Mouse (Mus musculus) CD8-positive naive resting alpha-beta T cell, adult 2 months (primary cell): ENCODE data around the gene Ankra2.

Experiments used
- DNase-seq, 2 experiments: peaks; one replicate each; pipeline ENCODE4 v3.0.0; 2022; ENCODE audit warnings: low read depth in 2 of 2, low spot score in 2 of 2

Gene Ankra2

DNA sequence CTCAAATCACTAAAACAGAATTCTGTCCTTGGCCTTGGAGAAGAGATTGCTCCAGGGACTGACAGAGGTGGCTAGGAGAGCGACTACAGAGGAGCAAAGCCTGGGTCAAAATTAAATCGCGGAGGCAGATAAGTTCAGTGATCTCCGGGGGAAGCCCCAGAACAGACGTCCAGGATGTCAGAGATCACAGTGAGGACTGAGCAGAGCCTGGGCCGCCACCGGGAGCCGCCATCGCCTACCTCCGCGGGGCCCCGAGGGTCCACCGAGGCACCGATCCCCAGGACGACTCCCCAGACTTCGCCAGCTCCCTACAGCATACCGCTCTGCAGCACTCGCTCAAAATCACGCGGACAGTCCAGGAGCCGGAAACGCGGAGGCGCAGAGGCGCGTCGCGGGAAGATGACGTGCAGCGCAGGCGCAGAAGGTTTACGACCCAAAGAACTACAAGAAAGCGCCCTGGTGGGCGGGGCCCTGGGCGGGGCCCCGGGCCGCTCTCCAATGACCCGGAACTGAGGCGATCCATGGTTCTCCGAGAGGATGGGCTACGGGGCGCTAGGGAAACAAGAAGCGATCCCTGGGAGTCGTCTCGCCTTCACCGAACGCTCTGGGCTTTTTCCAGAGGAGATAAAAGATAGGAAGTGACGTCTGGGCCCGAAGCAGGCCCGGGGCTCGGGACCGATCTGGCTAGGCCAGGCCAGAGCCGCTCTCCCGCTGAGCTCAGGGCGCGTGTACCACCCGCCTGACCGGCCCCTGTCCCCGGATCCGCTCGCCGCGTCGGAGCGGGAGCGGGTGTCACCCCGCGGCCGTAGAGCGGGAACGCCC is at the start of gene Ankra2, which contains the start of gene Utp15:
TSS of gene Ankra2 (plus strand) at position 439 of the 822 bp plus-strand sequence.
TSS of gene Utp15 (minus strand) at position 406 of the 822 bp plus-strand sequence.
- DNase-seq = peak; percentile 95 to 96

GRCm38 (mm10) chr13:98222848-98223247 is 40.0 kb upstream of the Ankra2 start:
- no peak for DNase-seq

- DNase-seq = no peak
These were observed 36.6 kb upstream of the Ankra2 start for GRCm38 (mm10) chr13:98226225-98226624.

DNA sequence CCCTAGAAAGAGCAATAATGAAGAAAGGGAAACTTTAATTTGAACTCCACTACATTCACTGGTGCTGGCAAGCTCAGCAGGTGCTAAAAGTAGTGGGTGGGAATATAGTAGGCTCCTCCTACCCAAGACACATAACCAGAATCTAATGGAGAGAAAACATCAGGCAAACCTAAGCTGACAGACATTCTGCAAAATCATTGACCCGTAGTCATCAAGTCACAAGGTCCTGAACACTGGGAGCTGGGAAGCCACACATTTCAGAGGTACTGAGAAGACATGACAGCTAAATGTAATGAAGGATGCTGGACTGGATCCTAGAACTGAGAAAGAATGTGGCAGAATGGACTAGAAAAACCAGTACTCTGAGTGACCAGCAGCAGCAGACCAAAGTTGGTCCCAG is 32.4 kb upstream of the Ankra2 start:
- DNase-seq = no peak

GRCm38 (mm10) chr13:98235451-98235850 is 27.4 kb upstream of the Ankra2 start:
- DNase-seq = no peak

GRCm38 (mm10) chr13:98239978-98240641 is 22.8 kb upstream of the Ankra2 start:
- DNase-seq = peak; percentile 9 to 38

DNA sequence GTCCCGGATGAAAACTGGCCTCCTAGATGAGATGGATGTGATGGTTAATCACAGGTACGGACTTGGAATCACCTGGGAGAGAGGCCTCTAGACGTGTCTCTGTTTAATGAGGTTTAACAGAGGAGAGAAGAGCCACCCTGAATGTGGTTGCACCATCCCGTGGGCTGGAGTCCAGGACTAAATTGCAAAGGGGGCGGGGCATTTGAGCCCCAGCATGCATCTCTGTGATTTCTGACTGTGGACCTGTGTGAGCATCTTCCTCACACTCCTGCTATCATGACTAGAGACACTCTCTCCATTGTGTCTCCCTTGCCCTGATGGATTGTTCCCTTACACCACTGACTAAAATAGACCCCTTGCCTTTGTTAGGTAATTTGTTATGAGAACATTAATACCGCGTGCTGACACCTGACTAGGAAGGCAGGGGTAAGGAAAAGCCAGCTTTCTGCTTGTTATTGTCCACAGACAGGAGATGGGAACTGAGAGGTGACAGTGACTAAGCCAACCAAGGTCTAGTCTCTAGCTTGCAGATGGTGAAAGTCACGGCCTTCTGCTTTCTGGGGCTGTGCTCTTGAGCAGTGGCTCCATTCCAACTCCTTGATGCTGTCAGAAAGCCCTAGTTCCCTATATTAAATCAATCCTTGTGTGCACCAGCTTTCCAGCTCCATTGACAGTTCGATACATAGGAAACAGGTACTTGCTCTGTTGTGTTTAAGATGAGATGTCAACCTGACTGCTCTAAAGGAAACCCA is 21.2 kb upstream of the Ankra2 start:
- DNase-seq = no peak

DNA sequence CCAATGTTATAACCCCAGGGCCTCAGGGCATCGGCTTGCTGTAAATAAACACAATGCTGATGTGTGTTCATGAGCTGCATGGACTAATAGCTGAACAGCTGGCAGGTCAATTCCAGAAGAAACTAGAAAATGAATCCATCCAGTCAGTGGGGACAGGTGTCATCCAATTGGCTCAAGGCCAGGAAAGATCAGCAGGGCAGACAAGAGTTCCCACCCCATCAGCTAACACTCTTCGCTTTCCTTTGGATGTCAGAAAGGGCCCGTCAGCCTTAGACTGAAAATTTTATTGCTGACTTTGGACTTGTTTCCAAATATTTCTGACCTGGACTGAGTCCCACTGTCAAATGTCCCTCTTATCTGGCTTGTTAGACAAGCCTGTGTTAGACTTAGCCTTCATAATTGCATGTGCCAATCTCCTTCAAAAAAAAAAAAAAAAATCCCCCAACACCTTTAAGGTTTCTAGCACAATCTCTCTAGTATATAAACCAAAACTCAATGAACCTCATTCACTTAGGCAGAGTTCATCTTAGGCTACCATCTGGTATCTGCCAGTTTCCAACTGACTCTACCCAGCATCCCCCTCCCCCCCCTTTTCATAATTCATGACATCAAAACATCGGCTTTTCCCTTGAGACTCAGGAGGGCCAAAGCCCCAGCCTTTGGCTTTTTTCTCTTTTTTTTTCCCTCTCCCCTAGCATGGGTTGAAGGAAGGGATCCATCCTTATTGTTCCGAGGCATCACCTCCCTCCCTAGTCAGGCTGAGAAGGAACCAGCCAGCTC is 18.1 kb upstream of the Ankra2 start:
- DNase-seq = no peak

DNA sequence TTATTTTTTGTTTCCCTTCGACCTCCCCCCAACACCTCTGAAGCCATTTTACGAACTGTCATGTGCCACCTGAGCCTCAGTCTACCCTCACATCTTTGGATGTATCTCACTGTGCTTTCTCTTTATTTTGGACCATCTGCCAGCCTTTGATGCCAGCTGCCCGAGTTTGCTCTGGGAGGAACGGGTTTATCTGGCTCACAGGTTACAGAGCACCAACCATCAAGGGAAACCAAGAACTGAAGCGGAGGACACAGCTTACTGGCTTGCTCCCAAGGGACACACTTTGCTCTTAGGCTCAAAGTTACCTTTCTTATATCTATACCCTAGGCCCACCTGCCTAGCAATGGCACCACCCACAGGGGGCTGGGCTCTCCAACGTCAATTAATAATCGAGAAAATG is 17.5 kb upstream of the Ankra2 start:
- DNase-seq = no peak

- DNase-seq = no peak
These were observed 13.3 kb upstream of the Ankra2 start for GRCm38 (mm10) chr13:98249594-98249993.

DNA sequence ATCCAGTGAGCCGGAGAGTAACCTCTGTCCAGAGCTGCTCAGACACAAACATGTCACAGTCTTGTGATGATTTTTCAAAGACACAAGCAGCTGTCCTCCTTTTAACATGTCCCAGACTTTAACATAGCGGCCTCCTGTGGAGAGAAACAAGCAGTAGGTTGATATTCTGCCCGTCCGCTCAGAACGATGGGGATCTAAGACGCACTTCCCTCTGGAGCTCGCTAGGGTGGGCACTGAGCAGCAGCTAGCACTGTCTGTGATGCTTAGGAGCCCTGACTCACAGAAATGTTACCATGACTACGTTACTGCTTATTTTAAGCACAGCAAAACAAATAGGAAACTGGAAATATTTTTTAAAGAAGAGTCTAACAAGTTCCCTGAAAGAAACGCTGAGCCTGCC is 8.0 kb upstream of the Ankra2 start:
- no peak for DNase-seq

- DNase-seq = no peak
These were observed 649 bp downstream of the Ankra2 start for GRCm38 (mm10) chr13:98263458-98263987.

GRCm38 (mm10) chr13:98264111-98264510 is 1.2 kb downstream of the Ankra2 start:
- DNase-seq = no peak

- no peak for DNase-seq
These were observed 11.1 kb downstream of the Ankra2 start for GRCm38 (mm10) chr13:98274023-98274422.

DNA sequence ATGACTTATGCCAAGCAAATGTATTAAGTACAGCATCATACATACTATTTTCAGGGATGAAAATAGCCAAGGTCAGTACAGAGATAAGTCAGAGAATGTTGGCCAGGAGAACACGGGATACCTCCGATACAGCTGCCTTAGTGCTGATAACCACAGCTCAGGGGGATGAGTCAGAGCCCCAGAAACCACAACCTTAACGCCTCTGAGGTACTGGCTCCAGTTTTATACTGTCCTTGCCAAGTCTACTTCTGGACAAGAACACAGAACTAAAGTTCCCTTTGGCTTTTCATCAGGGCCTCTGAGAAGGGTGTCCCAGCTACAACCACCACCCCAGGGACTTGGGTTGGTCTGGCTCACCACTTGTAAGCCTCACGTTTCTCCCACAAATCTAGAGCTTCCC is 12.8 kb downstream of the Ankra2 start:
- no peak for DNase-seq

DNA sequence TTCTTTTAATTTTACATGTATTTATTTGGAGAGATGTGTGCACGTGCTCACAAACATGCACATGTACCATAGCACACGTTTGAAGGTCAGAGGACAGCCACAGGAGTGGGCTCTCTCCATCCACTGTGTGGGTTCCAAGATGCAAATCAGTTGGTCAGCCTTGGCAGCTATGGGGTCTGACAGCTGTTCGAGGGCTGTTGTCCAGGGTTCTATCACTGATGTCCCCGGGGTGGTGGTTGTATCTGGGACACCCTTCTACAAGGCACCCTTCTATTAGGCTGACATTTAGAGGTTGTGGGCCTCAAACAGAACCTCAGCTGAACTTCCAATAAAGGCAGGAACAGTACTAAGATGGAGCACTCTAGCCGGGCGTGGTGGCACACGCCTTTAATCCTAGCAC is 13.4 kb downstream of the Ankra2 start:
- DNase-seq = no peak

DNA sequence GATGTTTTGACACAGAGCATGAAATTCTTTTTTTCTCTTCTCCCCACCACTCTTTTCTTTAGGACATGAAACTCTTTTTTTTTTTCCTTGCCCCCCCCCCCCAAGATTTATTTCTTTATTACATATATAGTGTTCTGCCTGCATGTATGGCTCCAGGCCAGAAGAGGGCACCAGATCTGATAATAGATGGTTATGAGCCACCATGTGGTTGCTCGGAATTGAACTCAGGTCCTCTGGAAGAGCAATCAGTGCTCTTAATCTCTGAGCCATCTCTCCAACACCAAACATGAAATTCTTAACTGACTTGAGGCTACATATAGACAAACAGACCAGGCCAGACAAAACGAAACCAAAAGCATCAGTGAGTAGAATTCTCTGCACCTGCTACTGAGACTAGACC is 14.6 kb downstream of the Ankra2 start:
- DNase-seq = no peak

- no peak for DNase-seq
These were observed 16.8 kb downstream of the Ankra2 start, which contains the start of gene Gm21976 for GRCm38 (mm10) chr13:98279686-98280085. Gm21976 (plus strand) TSS chr13:98279887.

- no peak for DNase-seq
These were observed 18.2 kb downstream of the Ankra2 start for GRCm38 (mm10) chr13:98280990-98281650.

DNA sequence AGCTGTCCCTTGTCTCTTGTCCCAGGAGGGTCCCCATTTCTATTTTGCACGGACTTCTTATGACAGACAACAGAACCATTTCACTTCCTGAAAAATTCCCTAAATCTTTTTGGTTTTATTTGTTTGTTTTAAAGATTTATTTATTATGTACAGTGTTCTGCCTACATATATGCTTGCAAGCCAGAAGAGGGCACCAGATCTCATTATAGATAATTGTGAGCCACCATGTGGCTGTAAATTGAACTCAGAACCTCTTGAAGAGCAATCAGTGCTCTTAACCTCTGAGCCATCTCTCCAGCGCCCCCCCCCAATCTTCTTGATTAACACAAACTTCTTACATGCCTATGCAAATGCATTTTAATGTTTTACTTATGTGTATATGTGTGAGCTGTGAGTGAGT is 27.8 kb downstream of the Ankra2 start:
- DNase-seq = no peak
